ENCODE assay signal across 9 mouse cellular contexts in genomic region chr9:99444590-99445178, GRCm38 (mm10). TPM values are rescaled to one million over a fixed set of nuclear protein-coding genes. Genes with fewer than 3 reads are reported as not detected.
DNase-seq lines count a peak whose midpoint lies in the region; ATAC-seq and TF ChIP-seq lines count a peak whose summit lies in the region.
"Had no signal": no experiment of that assay in that cellular context is flagged by ENCODE, and none has a peak within 500 bp of the region (broad histone marks: within the 10 kb centered on the region; RNA-seq: fewer than 3 reads in every experiment).

No protein-coding gene starts in this region.

- no peaks in the 10 kb centered on the region for H3K4me1 ChIP-seq in lung, embryonic 14.5 days (ENCODE audit: insufficient read depth)
- peaks cover 9% of the 10 kb centered on the region for H3K4me1 ChIP-seq in neural tube, embryonic 13.5 days (replicated peaks)
- H3K4me1 ChIP-seq: heart, embryonic 15.5 days had no signal

- H3K9me3 ChIP-seq in lung, embryonic 14.5 days (ENCODE audit: low read depth, low read length) = no peaks in the 10 kb centered on the region
- H3K9me3 ChIP-seq in neural tube, embryonic 13.5 days = no peaks in the 10 kb centered on the region
- H3K9me3 ChIP-seq: heart, embryonic 15.5 days had no signal

- DNase-seq in adrenal gland, adult 2 months = peak; percentile 40
- DNase-seq in adrenal gland, adult 8-10 months = no peak
- peak; percentile 52 for DNase-seq in lung, embryonic 14.5 days
- no peak for DNase-seq in lung, postnatal 25 days (ENCODE audit: low spot score)
- peak; percentile 39 for DNase-seq in forelimb bud, embryonic 11.5 days (ENCODE audit: low read depth, low spot score)
- DNase-seq in layer of hippocampus, adult 9-11 months = no peak

- no peak overlapping the region for H3K4me2 ChIP-seq in lung, embryonic 14.5 days
- no peak overlapping the region for H3K4me2 ChIP-seq in neural tube, embryonic 13.5 days
- H3K4me2 ChIP-seq: heart, embryonic 15.5 days had no signal

- H3K27ac ChIP-seq in lung, embryonic 14.5 days (ENCODE audit: low read depth) = no peak overlapping the region
- H3K27ac ChIP-seq in neural tube, embryonic 13.5 days (replicated peaks) = no peak overlapping the region
- H3K27ac ChIP-seq: heart, embryonic 15.5 days had no signal

- H3K27me3 ChIP-seq in lung, embryonic 14.5 days (ENCODE audit: insufficient read depth, low read length) = no peaks in the 10 kb centered on the region
- H3K27me3 ChIP-seq in neural tube, embryonic 13.5 days = peaks cover 5% of the 10 kb centered on the region; the same call in 1 of the 2 replicates

- TF ChIP-seq CTCF in lung, embryonic 14.5 days (IDR thresholded peaks at IDR 0.05; ENCODE audit: low read depth) = peak; percentile 62

- no peaks in the 10 kb centered on the region for H3K36me3 ChIP-seq in lung, embryonic 14.5 days (ENCODE audit: insufficient read depth)
- no peaks in the 10 kb centered on the region for H3K36me3 ChIP-seq in neural tube, embryonic 13.5 days
- H3K36me3 ChIP-seq: heart, embryonic 15.5 days had no signal

- H3K9ac ChIP-seq in lung, embryonic 14.5 days = no peak overlapping the region
- H3K9ac ChIP-seq in neural tube, embryonic 13.5 days = no peak overlapping the region
- H3K9ac ChIP-seq: heart, embryonic 15.5 days had no signal

- no peak for ATAC-seq in lung, embryonic 14.5 days (ENCODE audit: insufficient read depth)
- ATAC-seq in neural tube, embryonic 13.5 days (ENCODE audit: low read depth) = peak; percentile 79
- ATAC-seq in inflammation-experienced regulatory T-cells, adult 6 months = no peak

- 31% methylated on average over 8 of the region's 8 CpGs for WGBS in lung, embryonic 14.5 days
- WGBS in neural tube, embryonic 13.5 days = 26% methylated on average over 8 of the region's 8 CpGs

- H3K4me3 ChIP-seq in lung, embryonic 14.5 days (ENCODE audit: low read depth, low read length) = no peak overlapping the region
- no peak overlapping the region for H3K4me3 ChIP-seq in neural tube, embryonic 13.5 days
- H3K4me3 ChIP-seq: heart, embryonic 15.5 days had no signal

RNA-seq across cellular contexts. Expression of gene Nme9, which starts 6.6 kb away (rescaled TPM):
- not detected for total RNA-seq in adrenal gland, adult 2 months (2021)
- polyA plus RNA-seq in adrenal gland, adult 2 months (2012; rRNA removed) = not detected in 2 replicates
- not detected for total RNA-seq in adrenal gland, adult 8-10 months (2022)
- polyA plus RNA-seq in lung, embryonic 14.5 days (2014; fragmentation: Nextera tagmentation; extraction: Ambion mirVana) = 0.26 TPM in 1 of 2 replicates, not detected in the other
- not detected in 2 replicates for polyA plus RNA-seq in neural tube, embryonic 13.5 days (2015; fragmentation: Nextera tagmentation; extraction: Ambion mirVana)
- polyA plus RNA-seq in inflammation-experienced regulatory T-cells, adult 6 months (2017; shearing (Covaris generic)) = not detected

RNA-seq across cellular contexts. Expression of gene Mras, which starts 7.5 kb away (rescaled TPM):
- 10 to 100 TPM; 61.0 to 61.1 TPM for total RNA-seq in adrenal gland, adult 2 months (2021)
- 31.4 and 33.1 TPM in 2 replicates for polyA plus RNA-seq in adrenal gland, adult 2 months (2012; rRNA removed)
- total RNA-seq in adrenal gland, adult 8-10 months (2022) = 100 to 1,000 TPM in 2 of 4 experiments, 10 to 100 TPM in 2; 57.5 to 105 (median 81.7) TPM
- polyA plus RNA-seq in lung, embryonic 14.5 days (2014; fragmentation: Nextera tagmentation; extraction: Ambion mirVana) = 10.3 and 12.2 TPM in 2 replicates
- 49.0 and 51.1 TPM in 2 replicates for polyA plus RNA-seq in neural tube, embryonic 13.5 days (2015; fragmentation: Nextera tagmentation; extraction: Ambion mirVana)
- polyA plus RNA-seq in inflammation-experienced regulatory T-cells, adult 6 months (2017; shearing (Covaris generic)) = under 1 TPM in 1 of 3 experiments, not detected in 2; 0.32 TPM

Comparison
In these comparisons a context has a peak if more than half of its experiments do, and no peak if none do; other contexts are left out.
1. DNase-seq: peak in adrenal gland, adult 2 months (single experiment), lung, embryonic 14.5 days (single experiment) and forelimb bud, embryonic 11.5 days (single experiment); none in adrenal gland, adult 8-10 months (single experiment), lung, postnatal 25 days (single experiment) and layer of hippocampus, adult 9-11 months (single experiment).